Mouse (Mus musculus) R1 (cell line): ENCODE results near the gene Ercc6l2.

Source experiments
- DNase-seq: peaks from one replicate; pipeline ENCODE4 v3.0.0-alpha.2; 2018; ENCODE audit warnings: low read depth, low spot score

The Ercc6l2 gene

DNA sequence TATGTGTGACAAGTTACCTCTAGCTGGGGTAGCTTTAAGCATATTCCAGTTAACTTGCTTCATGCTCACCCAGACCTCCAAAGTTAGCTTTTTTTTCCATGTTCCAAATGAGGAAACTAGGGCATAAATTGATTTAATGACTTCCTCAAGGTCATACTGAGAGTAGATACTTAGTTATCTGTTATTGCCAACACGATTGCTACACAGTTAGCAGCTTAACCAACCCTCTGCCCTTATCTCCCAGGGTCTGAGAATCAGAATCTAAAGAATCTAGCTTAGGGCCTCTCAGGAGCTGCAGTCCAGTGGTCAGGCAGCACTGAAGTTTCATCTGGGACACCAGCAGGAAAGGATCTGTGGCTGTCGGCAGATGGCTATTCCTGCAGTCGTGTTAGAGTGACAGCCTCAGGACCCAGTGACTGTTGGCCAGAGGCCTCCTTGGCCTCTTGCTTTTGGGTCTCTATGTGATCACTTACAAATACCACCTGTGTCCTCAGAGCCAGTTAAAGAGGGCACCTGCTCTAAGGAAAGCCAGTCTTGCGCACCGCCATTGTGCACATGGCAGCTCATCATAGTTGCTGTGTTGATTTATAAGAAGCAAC, 115.0 kb downstream of the Ercc6l2 start:
- no peak for DNase-seq

DNA sequence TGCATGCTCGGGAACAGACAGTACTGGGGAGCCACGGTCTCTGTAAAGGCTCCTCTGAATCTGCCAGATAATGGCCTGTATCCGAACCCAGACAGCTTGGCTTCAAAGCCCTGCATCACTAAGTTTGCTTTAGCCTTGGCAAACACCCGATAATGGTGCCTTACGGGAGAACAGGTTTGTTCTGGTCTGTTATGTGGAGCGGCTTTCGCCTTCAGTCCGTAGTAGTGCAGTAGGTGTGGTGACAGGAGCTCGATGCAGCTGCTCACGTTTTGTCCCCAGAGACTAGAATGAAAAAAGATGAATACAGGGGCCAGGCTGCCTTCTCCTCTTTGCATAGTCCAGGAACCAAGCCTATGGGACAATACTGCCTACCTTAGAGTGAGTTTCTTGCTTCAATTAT, 115.5 kb downstream of the Ercc6l2 start:
- no peak for DNase-seq

GRCm38 (mm10) chr13:63936369-63936768, 121.3 kb downstream of the Ercc6l2 start:
- DNase-seq: no peak

GRCm38 (mm10) chr13:63940257-63940656, 125.2 kb downstream of the Ercc6l2 start:
- no peak for DNase-seq

GRCm38 (mm10) chr13:63941170-63941569, 126.1 kb downstream of the Ercc6l2 start:
- DNase-seq: no peak

GRCm38 (mm10) chr13:63943605-63944004, 128.6 kb downstream of the Ercc6l2 start:
- DNase-seq: no peak

- peak; percentile 63 for DNase-seq
Observed at GRCm38 (mm10) chr13:63944344-63945021, 129.4 kb downstream of the Ercc6l2 start.
